Mouse (Mus musculus): ENCODE data around the gene Tmem223.
A peak's percentile ranks its signal among the peaks of the same experiment; 100 is the strongest.

Gene Tmem223

GRCm38 (mm10) chr19:8745382-8745781, 25.4 kb upstream of the Tmem223 start:
- DNase-seq (ENCODE audit: low read depth, low spot score) = no peak

GRCm38 (mm10) chr19:8747368-8747767, 23.4 kb upstream of the Tmem223 start:
- DNase-seq (ENCODE audit: low read depth, low spot score) = peak; percentile 46

- no peak for DNase-seq (ENCODE audit: low read depth, low spot score)
Measured at GRCm38 (mm10) chr19:8755652-8756051, 15.1 kb upstream of the Tmem223 start.

- peak; percentile 96 for DNase-seq (ENCODE audit: low read depth, low spot score)
Measured at GRCm38 (mm10) chr19:8756635-8757387, 14.0 kb upstream of the Tmem223 start, which contains the start of gene Nxf1. Gene Nxf1 (plus strand): TSS chr19:8757073.

- DNase-seq (ENCODE audit: low read depth, low spot score) = peak; percentile 72
Measured at GRCm38 (mm10) chr19:8757471-8757998, 13.3 kb upstream of the Tmem223 start.

GRCm38 (mm10) chr19:8758899-8759298, 11.9 kb upstream of the Tmem223 start:
- no peak for DNase-seq (ENCODE audit: low read depth, low spot score)

GRCm38 (mm10) chr19:8760757-8761156, 10.0 kb upstream of the Tmem223 start:
- DNase-seq (ENCODE audit: low read depth, low spot score) = peak; percentile 25

GRCm38 (mm10) chr19:8763276-8763675, 7.5 kb upstream of the Tmem223 start:
- DNase-seq (ENCODE audit: low read depth, low spot score) = no peak

GRCm38 (mm10) chr19:8765562-8765961, 5.2 kb upstream of the Tmem223 start:
- DNase-seq (ENCODE audit: low read depth, low spot score) = no peak

- no peak for DNase-seq (ENCODE audit: low read depth, low spot score)
Measured at GRCm38 (mm10) chr19:8772996-8773395, 2.2 kb downstream of the Tmem223 start.

GRCm38 (mm10) chr19:8773409-8773808, 2.6 kb downstream of the Tmem223 start:
- no peak for DNase-seq (ENCODE audit: low read depth, low spot score)

GRCm38 (mm10) chr19:8774086-8774835, 3.5 kb downstream of the Tmem223 start, which contains the start of gene Tmem179b:
Gene Tmem179b (minus strand): TSS chr19:8774467.
- peak; percentile 96 for DNase-seq (ENCODE audit: low read depth, low spot score)

- no peak for DNase-seq (ENCODE audit: low read depth, low spot score)
Measured at GRCm38 (mm10) chr19:8774951-8775421, 4.2 kb downstream of the Tmem223 start.

- peak; percentile 96 for DNase-seq (ENCODE audit: low read depth, low spot score)
Measured at GRCm38 (mm10) chr19:8786008-8786781, 15.4 kb downstream of the Tmem223 start, which contains the start of gene Taf6l. Gene Taf6l (minus strand): TSS chr19:8786417.

GRCm38 (mm10) chr19:8788521-8788920, 17.7 kb downstream of the Tmem223 start:
- DNase-seq (ENCODE audit: low read depth, low spot score) = no peak

- DNase-seq (ENCODE audit: low read depth, low spot score) = no peak
Measured at GRCm38 (mm10) chr19:8789171-8789570, 18.4 kb downstream of the Tmem223 start.

GRCm38 (mm10) chr19:8790171-8790570, 19.4 kb downstream of the Tmem223 start:
- DNase-seq (ENCODE audit: low read depth, low spot score) = no peak

- peak; percentile 95 for DNase-seq (ENCODE audit: low read depth, low spot score)
Measured at GRCm38 (mm10) chr19:8798264-8798946, 27.6 kb downstream of the Tmem223 start, which contains the start of gene Polr2g. Gene Polr2g (minus strand): TSS chr19:8798577.

GRCm38 (mm10) chr19:8798947-8799315, 28.1 kb downstream of the Tmem223 start:
- peak; percentile 30 for DNase-seq (ENCODE audit: low read depth, low spot score)

- DNase-seq (ENCODE audit: low read depth, low spot score) = peak; percentile 97
Measured at GRCm38 (mm10) chr19:8802130-8802821, 31.5 kb downstream of the Tmem223 start, which contains the start of gene Zbtb3. Gene Zbtb3 (plus strand): TSS chr19:8802555.
